Mouse (Mus musculus): Measurements from ENCODE around the gene Ube2j1.
A peak's percentile ranks its signal among the peaks of the same experiment; 100 is the strongest.

Ube2j1 gene

GRCm38 (mm10) chr4:33018361-33018999, 12.7 kb upstream of the Ube2j1 start:
- peak; percentile 82 for DNase-seq

GRCm38 (mm10) chr4:33024420-33024819, 6.8 kb upstream of the Ube2j1 start:
- no peak for DNase-seq

GRCm38 (mm10) chr4:33029104-33029503, 2.1 kb upstream of the Ube2j1 start:
- DNase-seq, result no peak

GRCm38 (mm10) chr4:33030264-33031194, 687 bp upstream of the Ube2j1 start:
- no peak for DNase-seq

GRCm38 (mm10) chr4:33032045-33032444, 829 bp downstream of the Ube2j1 start:
- no peak for DNase-seq

GRCm38 (mm10) chr4:33033515-33033914, 2.3 kb downstream of the Ube2j1 start:
- no peak for DNase-seq

- no peak for DNase-seq
These were observed 8.6 kb downstream of the Ube2j1 start for GRCm38 (mm10) chr4:33039826-33040225.

- no peak for DNase-seq
These were observed 18.4 kb downstream of the Ube2j1 start for GRCm38 (mm10) chr4:33049601-33050000.

GRCm38 (mm10) chr4:33052055-33052454, 20.8 kb downstream of the Ube2j1 start:
- no peak for DNase-seq

- DNase-seq, result no peak
These were observed 21.4 kb downstream of the Ube2j1 start for GRCm38 (mm10) chr4:33052650-33053049.

- DNase-seq, result no peak
These were observed 23.2 kb downstream of the Ube2j1 start for GRCm38 (mm10) chr4:33054426-33054825.

GRCm38 (mm10) chr4:33056317-33056716, 25.1 kb downstream of the Ube2j1 start:
- DNase-seq, result no peak

- DNase-seq, result no peak
These were observed 26.9 kb downstream of the Ube2j1 start for GRCm38 (mm10) chr4:33057890-33058687.

- DNase-seq, result no peak
These were observed 29.9 kb downstream of the Ube2j1 start for GRCm38 (mm10) chr4:33061158-33061557.

- no peak for DNase-seq
These were observed 31.8 kb downstream of the Ube2j1 start, which contains the start of gene Gabrr2 for GRCm38 (mm10) chr4:33062981-33063380. Gene Gabrr2, plus strand, starts transcription at chr4:33062999.

- no peak for DNase-seq
These were observed 33.8 kb downstream of the Ube2j1 start for GRCm38 (mm10) chr4:33064986-33065385.

- DNase-seq, result no peak
These were observed 35.2 kb downstream of the Ube2j1 start for GRCm38 (mm10) chr4:33066223-33066960.

GRCm38 (mm10) chr4:33067331-33067730, 36.1 kb downstream of the Ube2j1 start:
- DNase-seq, result no peak

- no peak for DNase-seq
These were observed 36.6 kb downstream of the Ube2j1 start for GRCm38 (mm10) chr4:33067826-33068225.

GRCm38 (mm10) chr4:33068894-33069293, 37.7 kb downstream of the Ube2j1 start:
- DNase-seq, result no peak

- no peak for DNase-seq
These were observed 39.1 kb downstream of the Ube2j1 start for GRCm38 (mm10) chr4:33070326-33070725.

GRCm38 (mm10) chr4:33071337-33071736, 40.1 kb downstream of the Ube2j1 start:
- no peak for DNase-seq
